ENCODE assay signal across 18 mouse cellular contexts in genomic region chr1:160812428-160812827, GRCm38 (mm10). TPM values are rescaled to one million over a fixed set of nuclear protein-coding genes. Genes with fewer than 3 reads are reported as not detected.
DNase-seq lines count a peak whose midpoint lies in the region; ATAC-seq and TF ChIP-seq lines count a peak whose summit lies in the region.
"Had no signal": no experiment of that assay in that cellular context is flagged by ENCODE, and none has a peak within 500 bp of the region (broad histone marks: within the 10 kb centered on the region; RNA-seq: fewer than 3 reads in every experiment).

No protein-coding gene starts in this region.

- DNase-seq in liver, embryonic 11.5 days (ENCODE audit: low spot score): no peak
- DNase-seq in liver (no peak), R1 (ENCODE audit: low read depth, low spot score) (peak; percentile 15)
- no peak for DNase-seq in liver, embryonic 14.5 days (ENCODE audit: low read depth in 3 of 3, low spot score in 3 of 3)
- DNase-seq in adrenal gland, adult (ENCODE audit: inconsistent age in 2 of 2, low spot score in 1 of 2): no peak
- DNase-seq in urinary bladder, adult 18-20 months (ENCODE audit: low spot score in 2 of 2): no peak
- DNase-seq: left cerebral cortex, postnatal 4 days; lung, adult 18-20 months; lung, postnatal 36 days; right cerebral cortex, postnatal 14 days had no signal

- TF ChIP-seq EP300 in liver, embryonic 14.5 days (IDR thresholded peaks at IDR 0.05; ENCODE audit: low read depth): no peak

- H3K9me3 ChIP-seq in liver, embryonic 11.5 days (ENCODE audit: control insufficient read depth, low read length): no peaks in the 10 kb centered on the region
- no peaks in the 10 kb centered on the region for H3K9me3 ChIP-seq in liver, embryonic 14.5 days (ENCODE audit: control insufficient read depth, low read length)
- H3K9me3 ChIP-seq in kidney, embryonic 14.5 days (ENCODE audit: control insufficient read depth, low read length): no peaks in the 10 kb centered on the region
- H3K9me3 ChIP-seq: embryonic facial prominence, embryonic 12.5 days; forebrain, embryonic 15.5 days; hindbrain, embryonic 13.5 days; midbrain, embryonic 13.5 days had no signal

- 0 out of 2 replicates have a peak, but pooled peaks have one; percentile 52 for ATAC-seq in liver, embryonic 11.5 days (replicated peaks; ENCODE audit: low FRiP score)
- ATAC-seq in liver, embryonic 14.5 days (ENCODE audit: insufficient read depth): peak; percentile 58; the same call in 1 of the 2 replicates
- ATAC-seq in kidney, embryonic 14.5 days (ENCODE audit: low FRiP score, low TSS enrichment): no peak
- ATAC-seq: forebrain, embryonic 15.5 days; intestine, postnatal 0 days; midbrain, embryonic 13.5 days; Patski had no signal

- no peak for TF ChIP-seq CTCF in liver, embryonic 14.5 days (IDR thresholded peaks at IDR 0.05; ENCODE audit: low read depth)

- no peak overlapping the region for H3K27ac ChIP-seq in liver, embryonic 11.5 days (ENCODE audit: low read depth, low read length)
- H3K27ac ChIP-seq in liver, embryonic 14.5 days: no peak overlapping the region
- H3K27ac ChIP-seq in kidney, embryonic 14.5 days (ENCODE audit: low read depth, low read length): no peak overlapping the region
- H3K27ac ChIP-seq: embryonic facial prominence, embryonic 12.5 days; forebrain, embryonic 15.5 days; hindbrain, embryonic 13.5 days; kidney, postnatal 0 days; midbrain, embryonic 13.5 days had no signal

- H3K4me2 ChIP-seq in liver, embryonic 11.5 days: no peak overlapping the region
- no peak overlapping the region; the same call in 1 of the 2 replicates for H3K4me2 ChIP-seq in liver, embryonic 14.5 days (ENCODE audit: low read depth)
- H3K4me2 ChIP-seq in kidney, embryonic 14.5 days (replicated peaks; ENCODE audit: low read depth, low read length): no peak overlapping the region
- H3K4me2 ChIP-seq: embryonic facial prominence, embryonic 12.5 days; forebrain, embryonic 15.5 days; hindbrain, embryonic 13.5 days; midbrain, embryonic 13.5 days had no signal

- H3K9ac ChIP-seq in liver, embryonic 11.5 days (ENCODE audit: low read depth, low read length): no peak overlapping the region
- no peak overlapping the region for H3K9ac ChIP-seq in liver, embryonic 14.5 days (replicated peaks)
- no peak overlapping the region for H3K9ac ChIP-seq in kidney, embryonic 14.5 days (ENCODE audit: low read depth, low read length)
- H3K9ac ChIP-seq: embryonic facial prominence, embryonic 12.5 days; forebrain, embryonic 15.5 days; hindbrain, embryonic 13.5 days; midbrain, embryonic 13.5 days had no signal

- H3K4me3 ChIP-seq in liver, embryonic 11.5 days (ENCODE audit: low read depth, low read length): no peak overlapping the region
- no peak overlapping the region for H3K4me3 ChIP-seq in liver, embryonic 14.5 days (ENCODE audit: insufficient read depth in 1 of 2, low read depth in 2 of 2, low read length in 2 of 2)
- H3K4me3 ChIP-seq in kidney, embryonic 14.5 days (ENCODE audit: low read length): no peak overlapping the region
- H3K4me3 ChIP-seq: embryonic facial prominence, embryonic 12.5 days; forebrain, embryonic 15.5 days; hindbrain, embryonic 13.5 days; midbrain, embryonic 13.5 days had no signal

- H3K27me3 ChIP-seq in liver, embryonic 11.5 days (replicated peaks; ENCODE audit: control insufficient read depth, insufficient read depth, low read length): no peaks in the 10 kb centered on the region
- H3K27me3 ChIP-seq in liver, embryonic 14.5 days (ENCODE audit: control insufficient read depth, insufficient read depth, low read length): no peaks in the 10 kb centered on the region
- no peaks in the 10 kb centered on the region for H3K27me3 ChIP-seq in kidney, embryonic 14.5 days (ENCODE audit: control insufficient read depth, insufficient read depth, low read length)
- H3K27me3 ChIP-seq: embryonic facial prominence, embryonic 12.5 days; forebrain, embryonic 15.5 days; hindbrain, embryonic 13.5 days; midbrain, embryonic 13.5 days had no signal

- H3K4me1 ChIP-seq in liver, embryonic 11.5 days (replicated peaks; ENCODE audit: control insufficient read depth, insufficient read depth, low read length): peaks cover 8% of the 10 kb centered on the region; the same call in 1 of the 2 replicates
- peaks cover 24 to 27% of the 10 kb centered on the region in 2 experiments for H3K4me1 ChIP-seq in liver, embryonic 14.5 days (replicated peaks; ENCODE audit: control insufficient read depth in 2 of 2, insufficient read depth in 2 of 2, low read length in 1 of 2)
- H3K4me1 ChIP-seq in kidney, embryonic 14.5 days (ENCODE audit: control insufficient read depth, insufficient read depth, low read length): no peaks in the 10 kb centered on the region
- H3K4me1 ChIP-seq: embryonic facial prominence, embryonic 12.5 days; forebrain, embryonic 15.5 days; hindbrain, embryonic 13.5 days; midbrain, embryonic 13.5 days had no signal

- no peaks in the 10 kb centered on the region for H3K36me3 ChIP-seq in liver, embryonic 11.5 days (ENCODE audit: control insufficient read depth, insufficient read depth, low read length)
- no peaks in the 10 kb centered on the region for H3K36me3 ChIP-seq in liver, embryonic 14.5 days (replicated peaks; ENCODE audit: control insufficient read depth, insufficient read depth, low read depth)
- no peaks in the 10 kb centered on the region for H3K36me3 ChIP-seq in kidney, embryonic 14.5 days (ENCODE audit: control insufficient read depth, insufficient read depth, low read length)
- H3K36me3 ChIP-seq: embryonic facial prominence, embryonic 12.5 days; forebrain, embryonic 15.5 days; hindbrain, embryonic 13.5 days; midbrain, embryonic 13.5 days had no signal

RNA-seq across cellular contexts. Expression of gene Rabgap1l, which starts 19.4 kb away (rescaled TPM):
- 63.5 and 69.3 TPM in 2 replicates for polyA plus RNA-seq in liver, embryonic 11.5 days (2014; fragmentation: Nextera tagmentation; extraction: Ambion mirVana)
- polyA plus RNA-seq in liver, embryonic 14.5 days (2012; rRNA removed): 10.6 and 18.7 TPM in 2 replicates
- polyA plus RNA-seq in liver, embryonic 14.5 days (2014; fragmentation: Nextera tagmentation; extraction: Ambion mirVana): 27.5 and 31.3 TPM in 2 replicates
- 9.9 and 13.2 TPM in 2 replicates for polyA plus RNA-seq in kidney, embryonic 14.5 days (2014; fragmentation: Nextera tagmentation; extraction: Ambion mirVana)
